8 mouse cellular contexts compared by ENCODE assay signal in the genomic region with DNA sequence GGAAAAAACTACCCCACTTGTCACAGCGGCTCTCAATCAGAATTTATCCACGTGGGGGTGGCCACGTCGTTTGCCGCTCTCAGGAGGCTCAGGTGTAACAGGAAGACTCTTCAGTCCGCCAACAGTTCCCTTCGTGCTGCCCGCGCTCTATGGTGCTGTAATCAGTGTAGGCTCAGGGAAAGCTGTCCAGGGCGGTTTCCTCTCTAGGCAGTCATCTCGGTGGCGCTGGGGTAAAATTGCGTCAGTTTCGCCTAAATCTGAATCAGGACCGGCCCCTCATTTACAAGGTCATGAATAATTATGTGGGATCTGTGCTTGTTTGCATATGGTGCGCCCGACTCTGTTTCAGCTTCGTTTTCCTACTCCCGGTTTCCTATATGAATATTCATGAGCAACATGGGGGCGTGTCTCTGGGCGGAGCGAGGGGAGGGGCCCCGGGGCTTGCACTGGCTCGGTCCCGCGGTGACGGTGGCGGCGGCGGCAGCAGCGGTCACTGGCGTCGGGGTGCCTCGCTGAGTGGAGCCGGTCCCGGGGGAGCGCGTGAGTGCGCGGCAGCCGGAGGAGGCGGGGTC. TPM values are rescaled to one million over a fixed set of nuclear protein-coding genes. Genes with fewer than 3 reads are reported as not detected.
A peak's percentile ranks its signal among the peaks of the same experiment; 100 is the strongest.
DNase-seq lines count a peak whose midpoint lies in the region; ATAC-seq and TF ChIP-seq lines count a peak whose summit lies in the region.

Tnks1bp1 (plus strand) TSS at position 427 of the 572 bp plus-strand sequence.

- H3K4me1 ChIP-seq in heart, embryonic 12.5 days (replicated peaks) = peaks cover 46% of the 10 kb centered on the region
- peaks cover 28% of the 10 kb centered on the region for H3K4me1 ChIP-seq in kidney, postnatal 0 days (replicated peaks; ENCODE audit: insufficient read depth, low read length)
- H3K4me1 ChIP-seq in liver, embryonic 11.5 days (replicated peaks; ENCODE audit: control insufficient read depth, insufficient read depth, low read length) = peaks cover 14% of the 10 kb centered on the region
- H3K4me1 ChIP-seq in stomach, embryonic 14.5 days (ENCODE audit: control insufficient read depth, insufficient read depth, low read length) = peaks cover 22% of the 10 kb centered on the region; the same call in 1 of the 2 replicates

- WGBS in heart, embryonic 12.5 days = 1% methylated on average over 42 of the region's 42 CpGs
- 2% methylated on average over 42 of the region's 42 CpGs for WGBS in kidney, postnatal 0 days
- 1% methylated on average over 42 of the region's 42 CpGs for WGBS in liver, embryonic 11.5 days
- under 1% methylated on average over 42 of the region's 42 CpGs for WGBS in stomach, embryonic 14.5 days

- H3K9me3 ChIP-seq in heart, embryonic 12.5 days (replicated peaks) = no peaks in the 10 kb centered on the region
- H3K9me3 ChIP-seq in kidney, postnatal 0 days (replicated peaks; ENCODE audit: low read length) = no peaks in the 10 kb centered on the region
- H3K9me3 ChIP-seq in liver, embryonic 11.5 days (ENCODE audit: control insufficient read depth, low read length) = no peaks in the 10 kb centered on the region
- H3K9me3 ChIP-seq in stomach, embryonic 14.5 days (ENCODE audit: control insufficient read depth, low read depth, low read length) = no peaks in the 10 kb centered on the region

- peak within 1 kb of the TSS; percentile 93 for H3K27ac ChIP-seq in heart, embryonic 12.5 days (ENCODE audit: poor library complexity, severe bottlenecking)
- H3K27ac ChIP-seq in kidney, postnatal 0 days = peak within 1 kb of the TSS; percentile 94
- peak within 1 kb of the TSS; percentile 44 for H3K27ac ChIP-seq in liver, embryonic 11.5 days (ENCODE audit: low read depth, low read length)
- peak within 1 kb of the TSS; percentile 89 for H3K27ac ChIP-seq in stomach, embryonic 14.5 days (ENCODE audit: low read length)

- peaks cover 56% of the 10 kb centered on the region for H3K36me3 ChIP-seq in heart, embryonic 12.5 days
- peaks cover 39% of the 10 kb centered on the region for H3K36me3 ChIP-seq in kidney, postnatal 0 days (ENCODE audit: insufficient read depth, low read length)
- peaks cover 35% of the 10 kb centered on the region for H3K36me3 ChIP-seq in liver, embryonic 11.5 days (ENCODE audit: control insufficient read depth, insufficient read depth, low read length)
- H3K36me3 ChIP-seq in stomach, embryonic 14.5 days (ENCODE audit: control insufficient read depth, insufficient read depth, low read length) = peaks cover 59% of the 10 kb centered on the region

- no peaks in the 10 kb centered on the region for H3K27me3 ChIP-seq in heart, embryonic 12.5 days (replicated peaks)
- no peaks in the 10 kb centered on the region for H3K27me3 ChIP-seq in kidney, postnatal 0 days (ENCODE audit: insufficient read depth, low read length)
- H3K27me3 ChIP-seq in liver, embryonic 11.5 days (replicated peaks; ENCODE audit: control insufficient read depth, insufficient read depth, low read length) = no peaks in the 10 kb centered on the region
- no peaks in the 10 kb centered on the region for H3K27me3 ChIP-seq in stomach, embryonic 14.5 days (ENCODE audit: control insufficient read depth, insufficient read depth, low read length)

- DNase-seq in CD4-positive helper T cell, adult 2 months (ENCODE audit: low read depth, low spot score) = peak; percentile 95
- peak; percentile 84 for DNase-seq in brain, embryonic 18.5 days (ENCODE audit: low read depth, low spot score)
- DNase-seq in kidney, postnatal 0 days (ENCODE audit: low spot score) = peak; percentile 99
- DNase-seq in liver, embryonic 11.5 days (ENCODE audit: low spot score) = peak; percentile 92
- peak; percentile 95 for DNase-seq in naive thymus-derived CD4-positive, alpha-beta T cell, adult 2 months (ENCODE audit: low read depth)

- peak within 1 kb of the TSS; percentile 91 for H3K9ac ChIP-seq in heart, embryonic 12.5 days
- H3K9ac ChIP-seq in kidney, postnatal 0 days (ENCODE audit: low read depth, low read length) = peak within 1 kb of the TSS; percentile 72
- H3K9ac ChIP-seq in liver, embryonic 11.5 days (ENCODE audit: low read depth, low read length) = peak within 1 kb of the TSS; percentile 71
- H3K9ac ChIP-seq in stomach, embryonic 14.5 days (replicated peaks; ENCODE audit: low read depth, low read length) = peak within 1 kb of the TSS; percentile 69

- no peak for TF ChIP-seq CTCF in kidney, postnatal 0 days (IDR thresholded peaks at IDR 0.05; ENCODE audit: low read depth)

- ATAC-seq in erythroid progenitor cell, adult 5-6 weeks (replicated peaks; ENCODE audit: low FRiP score, poor library complexity, severe bottlenecking) = peak; percentile 94
- peak; percentile 89 for ATAC-seq in heart, embryonic 12.5 days (ENCODE audit: insufficient number of reproducible peaks, low FRiP score)
- ATAC-seq in kidney, postnatal 0 days (replicated peaks; ENCODE audit: low FRiP score, low read depth) = peak; percentile 87
- ATAC-seq in liver, embryonic 11.5 days (replicated peaks; ENCODE audit: low FRiP score) = peak; percentile 87
- peak; percentile 84 for ATAC-seq in stomach, embryonic 14.5 days (ENCODE audit: insufficient number of reproducible peaks, insufficient read depth, low FRiP score, low read depth)

- peak within 1 kb of the TSS; percentile 84 for H3K4me3 ChIP-seq in heart, embryonic 12.5 days
- H3K4me3 ChIP-seq in kidney, postnatal 0 days (replicated peaks; ENCODE audit: low read depth, low read length) = peak within 1 kb of the TSS; percentile 73
- H3K4me3 ChIP-seq in liver, embryonic 11.5 days (ENCODE audit: low read depth, low read length) = peak within 1 kb of the TSS; percentile 72
- peak within 1 kb of the TSS; percentile 68 for H3K4me3 ChIP-seq in stomach, embryonic 14.5 days (ENCODE audit: low read depth, low read length)

- peak within 1 kb of the TSS; percentile 83 for H3K4me2 ChIP-seq in heart, embryonic 12.5 days
- H3K4me2 ChIP-seq in kidney, postnatal 0 days (ENCODE audit: low read length) = peak within 1 kb of the TSS; percentile 73
- peak within 1 kb of the TSS; percentile 96 for H3K4me2 ChIP-seq in liver, embryonic 11.5 days
- H3K4me2 ChIP-seq in stomach, embryonic 14.5 days (replicated peaks; ENCODE audit: low read depth, low read length) = peak within 1 kb of the TSS; percentile 61

RNA-seq across cellular contexts. Expression of gene Tnks1bp1, which starts in this region (rescaled TPM):
- total RNA-seq in erythroid progenitor cell, adult 5-6 weeks (2015; ENCODE audit: low replicate concordance) = 1.1 TPM in 1 of 2 replicates, not detected in the other
- total RNA-seq in erythroid progenitor cell, adult 5-6 weeks (2017; ENCODE audit: low replicate concordance) = 0.23 and 2.6 TPM in 2 replicates
- polyA plus RNA-seq in heart, embryonic 12.5 days (2016; fragmentation: Nextera tagmentation; extraction: Ambion mirVana) = 33.2 and 36.6 TPM in 2 replicates
- polyA plus RNA-seq in kidney, postnatal 0 days (2015; fragmentation: Nextera tagmentation; extraction: Ambion mirVana) = 21.8 and 27.9 TPM in 2 replicates
- 3.4 and 3.7 TPM in 2 replicates for polyA plus RNA-seq in liver, embryonic 11.5 days (2014; fragmentation: Nextera tagmentation; extraction: Ambion mirVana)
- polyA plus RNA-seq in stomach, embryonic 14.5 days (2014; fragmentation: Nextera tagmentation; extraction: Ambion mirVana) = 13.3 and 15.6 TPM in 2 replicates

Comparison
In these comparisons a context has a peak if more than half of its experiments do, and no peak if none do; other contexts are left out.
1. Peak in every context shown above with its lines: DNase-seq, ATAC-seq, H3K4me3 ChIP-seq and H3K27ac ChIP-seq.
2. H3K27ac ChIP-seq: peak in every context shown above with its lines; median percentile 94 in kidney, postnatal 0 days; 93 in heart, embryonic 12.5 days; 89 in stomach, embryonic 14.5 days; 44 in liver, embryonic 11.5 days.